Mouse (Mus musculus): Measurements from ENCODE around the gene Des.

Des gene

GRCm38 (mm10) chr1:75382356-75383071 is 22.4 kb downstream of the Des start:
- no peak for DNase-seq (ENCODE audit: low spot score in 2 of 2)

GRCm38 (mm10) chr1:75384470-75385141 is 24.5 kb downstream of the Des start:
- DNase-seq (ENCODE audit: low spot score in 2 of 2) = no peak

- no peak for DNase-seq (ENCODE audit: low spot score in 2 of 2)
Observed at GRCm38 (mm10) chr1:75385142-75385730, 25.1 kb downstream of the Des start.

DNA sequence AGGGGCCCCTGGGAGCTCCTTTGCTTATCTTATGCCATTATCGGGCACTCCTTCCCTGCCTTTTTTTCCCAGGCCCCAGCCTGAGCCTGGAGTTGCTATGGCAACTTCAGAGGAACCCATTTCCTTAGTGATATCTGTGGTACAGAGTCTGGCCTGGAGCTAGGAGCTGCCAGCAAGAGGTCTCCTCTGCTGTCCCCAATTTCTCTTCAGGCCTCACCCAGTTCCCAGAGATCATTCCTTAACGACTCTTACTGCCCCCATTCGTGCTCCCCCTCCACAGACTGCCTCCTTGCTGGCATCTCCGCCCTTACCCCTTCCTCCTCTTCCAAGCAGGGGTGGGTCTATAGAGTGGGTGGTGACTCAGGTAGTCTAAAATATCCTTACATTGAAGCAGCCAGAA is 26.0 kb downstream of the Des start:
- no peak for DNase-seq (ENCODE audit: low spot score in 2 of 2)

- no peak for DNase-seq (ENCODE audit: low spot score in 2 of 2)
Observed at GRCm38 (mm10) chr1:75387469-75387928, 27.4 kb downstream of the Des start.

DNA sequence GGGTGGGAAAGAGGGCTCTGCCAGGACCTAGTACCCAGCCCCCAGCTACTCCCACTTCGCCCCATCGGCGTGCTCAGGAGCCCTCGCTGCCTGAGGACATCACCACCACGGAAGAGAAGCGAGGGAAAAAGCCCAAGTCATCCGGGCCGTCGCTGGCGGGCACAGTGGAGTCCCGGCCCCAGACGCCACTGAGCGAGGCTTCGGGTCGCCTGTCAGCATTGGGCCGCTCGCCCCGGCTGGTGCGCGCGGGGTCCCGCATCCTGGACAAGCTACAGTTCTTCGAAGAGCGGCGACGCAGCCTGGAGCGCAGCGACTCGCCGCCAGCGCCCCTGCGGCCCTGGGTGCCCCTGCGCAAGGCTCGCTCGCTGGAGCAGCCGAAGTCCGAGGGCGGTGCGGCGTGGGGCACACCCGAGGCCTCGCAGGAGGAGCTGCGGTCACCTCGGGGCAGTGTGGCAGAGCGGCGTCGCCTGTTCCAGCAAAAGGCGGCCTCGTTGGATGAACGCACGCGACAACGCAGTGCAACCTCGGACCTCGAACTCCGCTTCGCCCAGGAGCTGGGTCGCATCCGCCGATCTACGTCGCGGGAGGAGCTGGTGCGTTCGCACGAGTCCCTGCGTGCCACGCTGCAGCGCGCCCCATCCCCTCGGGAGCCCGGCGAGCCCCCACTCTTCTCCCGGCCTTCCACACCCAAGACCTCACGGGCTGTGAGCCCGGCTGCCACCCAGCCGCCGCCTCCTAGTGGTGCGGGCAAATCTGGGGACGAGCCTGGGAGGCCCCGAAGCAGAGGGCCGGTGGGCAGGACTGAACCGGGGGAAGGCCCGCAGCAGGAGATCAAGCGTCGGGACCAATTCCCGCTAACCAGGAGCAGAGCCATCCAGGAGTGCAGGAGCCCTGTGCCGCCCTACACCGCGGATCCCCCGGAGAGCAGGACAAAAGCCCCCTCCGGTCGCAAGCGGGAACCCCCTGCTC is 28.1 kb downstream of the Des start:
- DNase-seq (ENCODE audit: low spot score in 2 of 2) = no peak

GRCm38 (mm10) chr1:75388898-75389515 is 28.9 kb downstream of the Des start:
- no peak for DNase-seq (ENCODE audit: low spot score in 2 of 2)

- no peak for DNase-seq (ENCODE audit: low spot score in 2 of 2)
Observed at GRCm38 (mm10) chr1:75393139-75393538, 33.0 kb downstream of the Des start.

DNA sequence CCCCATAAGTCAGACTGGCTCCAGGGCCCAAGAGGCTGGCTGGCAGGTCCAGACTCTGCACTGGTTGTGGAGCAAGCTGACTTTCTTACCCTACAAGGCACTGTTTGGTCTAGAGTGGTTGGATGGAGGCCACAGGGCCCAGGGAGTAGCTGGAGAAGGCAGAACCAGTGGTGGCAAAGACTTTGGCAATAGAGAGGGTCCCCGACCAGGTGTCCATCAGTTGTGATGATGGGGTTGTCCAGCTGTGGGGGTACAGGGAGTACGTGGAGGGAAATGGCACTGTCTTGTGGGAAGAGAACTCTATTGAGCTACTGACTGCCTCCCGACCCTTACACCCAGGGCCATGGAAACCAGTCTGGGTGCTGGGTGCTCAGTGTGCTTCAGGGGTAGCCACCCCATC is 33.7 kb downstream of the Des start:
- no peak for DNase-seq (ENCODE audit: low spot score in 2 of 2)

- DNase-seq (ENCODE audit: low spot score in 2 of 2) = no peak
Observed at GRCm38 (mm10) chr1:75398761-75399402, 38.8 kb downstream of the Des start.

- peak in 1 of 2 experiments; percentile 54 for DNase-seq (ENCODE audit: low spot score in 2 of 2)
Observed at GRCm38 (mm10) chr1:75399755-75400492, 39.8 kb downstream of the Des start.

GRCm38 (mm10) chr1:75400493-75401115 is 40.5 kb downstream of the Des start:
- DNase-seq (ENCODE audit: low spot score in 2 of 2) = no peak

- no peak for DNase-seq (ENCODE audit: low spot score in 2 of 2)
Observed at GRCm38 (mm10) chr1:75405547-75405946, 45.4 kb downstream of the Des start.

- no peak for DNase-seq (ENCODE audit: low spot score in 2 of 2)
Observed at GRCm38 (mm10) chr1:75406173-75406572, 46.0 kb downstream of the Des start.

- DNase-seq (ENCODE audit: low spot score in 2 of 2) = no peak
Observed at GRCm38 (mm10) chr1:75407056-75407455, 46.9 kb downstream of the Des start.

- no peak for DNase-seq (ENCODE audit: low spot score in 2 of 2)
Observed at GRCm38 (mm10) chr1:75408210-75408609, 48.1 kb downstream of the Des start.

DNA sequence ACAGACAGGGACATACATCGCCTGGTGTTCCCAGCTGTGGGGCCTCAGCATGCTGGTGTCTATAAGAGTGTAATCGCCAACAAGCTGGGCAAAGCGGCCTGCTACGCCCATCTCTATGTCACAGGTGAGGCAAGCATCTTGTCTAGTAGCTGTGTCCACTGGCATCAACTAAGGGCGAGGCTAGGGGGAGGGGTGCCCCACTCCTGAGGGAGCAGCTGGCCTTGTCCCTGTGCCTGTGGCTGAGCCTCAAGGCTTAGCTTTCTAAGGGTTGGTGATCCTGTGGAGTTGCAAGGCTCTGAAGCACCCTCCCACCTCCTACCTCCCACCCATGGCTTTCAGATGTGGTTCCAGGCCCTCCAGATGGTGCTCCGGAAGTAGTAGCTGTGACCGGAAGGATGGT is 49.8 kb downstream of the Des start:
- no peak for DNase-seq (ENCODE audit: low spot score in 2 of 2)

DNA sequence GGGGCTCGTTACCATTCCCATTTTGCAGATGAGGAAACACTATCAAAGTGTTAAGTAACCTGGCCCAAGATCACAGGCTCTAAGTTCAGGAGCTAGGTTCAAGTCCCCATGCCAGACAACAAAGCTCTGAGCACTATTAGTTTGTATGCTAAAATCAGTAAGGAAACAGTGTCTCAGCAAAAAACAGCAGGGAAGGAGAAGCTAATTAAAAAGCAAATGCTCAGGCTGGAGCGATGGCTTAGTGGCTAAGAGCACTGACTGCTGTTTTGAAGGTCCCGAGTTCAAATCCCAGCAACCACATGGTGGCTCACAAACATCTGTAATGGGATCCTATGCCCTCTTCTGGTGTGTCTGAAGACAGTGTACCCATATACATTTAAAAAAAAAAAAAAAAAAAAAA is 52.1 kb downstream of the Des start:
- DNase-seq (ENCODE audit: low spot score in 2 of 2) = no peak

GRCm38 (mm10) chr1:75413749-75414148 is 53.6 kb downstream of the Des start:
- no peak for DNase-seq (ENCODE audit: low spot score in 2 of 2)

All from frontal cortex, postnatal 14 days (tissue).